Mouse (Mus musculus) liver, embryonic 14.5 days (tissue): Measurements from ENCODE around the gene Ampd1. TPM values are rescaled to one million over a fixed set of nuclear protein-coding genes. Genes with fewer than 3 reads are reported as not detected.

Experiments
- ATAC-seq: fragments of 200-750 bp; cut with Nextera tagmentation; 2 replicates; pipeline ENCODE4 v1.8.0; 2017; ENCODE audit warnings: moderate number of reproducible peaks, mild to moderate bottlenecking, moderate library complexity; ENCODE audit not compliant: insufficient read depth
- DNase-seq, 3 experiments: peaks; one replicate each; pipeline ENCODE4 v3.0.0-alpha.2; 2012 to 2013; ENCODE audit warnings: low read depth in 3 of 3, low spot score in 3 of 3
- H3K27ac ChIP-seq: fragments of 300-500 bp; sonication (generic); 2 replicates; pipeline ENCODE4 v1.5.1; 2014; ENCODE audit warnings: moderate library complexity, mild to moderate bottlenecking, control low read depth, inconsistent platforms
- H3K27me3 ChIP-seq: fragments of 300-500 bp; sonication (generic); 2 replicates; pipeline ENCODE4 v1.6.1; 2014; ENCODE audit warnings: mild to moderate bottlenecking, low read length, moderate library complexity; ENCODE audit not compliant: control insufficient read depth, insufficient read depth
- H3K36me3 ChIP-seq: fragments of 300-500 bp; sonication (generic); replicated peaks from 2 replicates; pipeline ENCODE4 v1.6.1; 2014; ENCODE audit warnings: low read depth; ENCODE audit not compliant: control insufficient read depth, insufficient read depth
- H3K4me1 ChIP-seq, 2 experiments: fragments of 200-500 bp in 1 of 2; fragments of 300-500 bp in 1 of 2; sonication (generic) in 1 of 2; replicated peaks; 2 replicates each; pipeline ENCODE4 v1.6.1; 2012 to 2014; ENCODE audit warnings: antibody characterized with exemption in 1 of 2, inconsistent platforms in 1 of 2, low read length in 1 of 2; ENCODE audit not compliant: control insufficient read depth in 2 of 2, insufficient read depth in 2 of 2
- H3K4me2 ChIP-seq: fragments of 300-500 bp; sonication (generic); 2 replicates; pipeline ENCODE4 v1.6.1; 2014; ENCODE audit warnings: low read depth, mild to moderate bottlenecking, control low read depth, moderate library complexity
- H3K4me3 ChIP-seq, 2 experiments: fragments of 200-500 bp in 1 of 2; fragments of 300-500 bp in 1 of 2; sonication (generic) in 1 of 2; 2 replicates each; pipeline ENCODE4 v1.5.1; 2012 to 2014; ENCODE audit warnings: low read depth in 2 of 2, low read length in 2 of 2, mild to moderate bottlenecking in 2 of 2, control low read depth in 1 of 2, inconsistent platforms in 1 of 2, moderate library complexity in 1 of 2; ENCODE audit not compliant: insufficient read depth in 1 of 2
- H3K9ac ChIP-seq: fragments of 300-500 bp; sonication (generic); replicated peaks from 2 replicates; pipeline ENCODE4 v1.6.1; 2014; ENCODE audit warnings: mild to moderate bottlenecking, control low read depth, moderate library complexity
- H3K9me3 ChIP-seq: fragments of 300-500 bp; sonication (generic); 2 replicates; pipeline ENCODE4 v1.6.1; 2016; ENCODE audit warnings: low read length, mixed read lengths; ENCODE audit not compliant: control insufficient read depth
- CTCF ChIP-seq: IDR thresholded peaks from 2 replicates; pipeline ENCODE4 v1.5.1; 2016; ENCODE audit warnings: antibody characterized with exemption, low read depth, control low read depth
- EP300 ChIP-seq: IDR thresholded peaks from 2 replicates; pipeline ENCODE4 v1.6.1; 2016; ENCODE audit warnings: antibody characterized with exemption, low read depth
- WGBS: fragments of 180-500 bp; shearing (Covaris S2); extraction: QIAGEN DNeasy Blood & Tissue Kit; methylation state at CpG from one replicate; pipeline ENCODE4 v1.1.7; 2014; ENCODE audit not compliant: insufficient replicate concordance; 5-methylcytosine and 5-hydroxymethylcytosine counted together
- polyA plus RNA-seq, 2 experiments: library from polyadenylated mRNA; depleted of rRNA in 1 of 2; stranded (reverse) in 1 of 2; unstranded in 1 of 2; fragments of >200 nt; fragmentation: Nextera tagmentation in 1 of 2; extraction: Ambion mirVana in 1 of 2; gene quantifications; 2 replicates each; pipeline versions ENCODE4 v1.2.1 to v1.2.3; 2012 to 2014

Ampd1 gene
- polyA plus RNA-seq, 2 experiments, result 0.06 to 0.07 TPM

GRCm38 (mm10) chr3:103123636-103124035, 49.8 kb downstream of the Ampd1 start:
- H3K4me1 ChIP-seq, result peaks cover 15 to 33% of the 10 kb centered on the region in 2 experiments
- no peaks in the 10 kb centered on the region for H3K27me3 ChIP-seq
- ATAC-seq (no peak), DNase-seq (no peak)
- no peak overlapping the region for H3K4me2 ChIP-seq
- no peak overlapping the region for H3K4me3 ChIP-seq
- H3K27ac ChIP-seq, result no peak overlapping the region
- H3K9me3 ChIP-seq, result no peaks in the 10 kb centered on the region
- no peak overlapping the region for H3K9ac ChIP-seq
- TF ChIP-seq EP300 (no peak), CTCF (no peak)
- H3K36me3 ChIP-seq, result no peaks in the 10 kb centered on the region; the same call in 1 of the 2 replicates
- WGBS, result 84% methylated on average over 3 of the region's 3 CpGs

GRCm38 (mm10) chr3:103126138-103126537, 52.3 kb downstream of the Ampd1 start:
- Histone ChIP-seq H3K9me3 (no peaks in the 10 kb centered on the region), H3K4me3 (no peak overlapping the region), H3K27me3 (no peaks in the 10 kb centered on the region), H3K27ac (no peak overlapping the region), H3K36me3 (no peaks in the 10 kb centered on the region; the same call in none of the 2 replicates), H3K9ac (no peak overlapping the region), H3K4me1 (peaks cover 33 to 46% of the 10 kb centered on the region in 2 experiments), H3K4me2 (no peak overlapping the region)
- ATAC-seq (no peak), DNase-seq (no peak)
- 89% methylated on average over 3 of the region's 3 CpGs for WGBS
- peak; percentile 42 for TF ChIP-seq CTCF
- no peak for TF ChIP-seq EP300

DNA sequence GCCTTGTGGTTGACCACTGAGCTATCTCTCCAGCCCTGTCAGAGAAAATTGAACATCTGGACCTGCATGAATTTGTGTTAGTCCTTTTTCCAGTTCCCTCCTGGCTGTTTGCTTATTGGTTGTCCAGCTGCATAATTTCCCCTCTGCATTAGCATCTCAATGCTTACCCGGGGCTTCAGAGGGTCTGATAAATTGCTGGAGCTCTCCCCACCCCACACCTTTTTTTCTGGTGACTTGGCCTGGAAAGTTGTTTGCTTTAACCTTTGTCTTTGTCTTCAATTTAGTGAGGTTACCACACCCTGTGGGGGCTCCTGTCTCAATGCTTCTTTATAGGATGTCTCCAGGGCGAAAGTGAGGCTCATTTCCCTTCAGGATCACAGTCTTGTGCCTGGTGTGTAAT, 53.4 kb downstream of the Ampd1 start:
- H3K4me2 ChIP-seq, result no peak overlapping the region
- H3K9ac ChIP-seq, result no peak overlapping the region
- no peaks in the 10 kb centered on the region for H3K27me3 ChIP-seq
- ATAC-seq, result no peak
- peaks cover 41 to 55% of the 10 kb centered on the region in 2 experiments for H3K4me1 ChIP-seq
- H3K9me3 ChIP-seq, result no peaks in the 10 kb centered on the region
- TF ChIP-seq EP300, result no peak
- no peak for TF ChIP-seq CTCF
- H3K4me3 ChIP-seq, result no peak overlapping the region
- peak overlapping the region; percentile 100 for H3K27ac ChIP-seq
- WGBS, result 59% methylated on average over 2 of the region's 2 CpGs
- peaks cover 10% of the 10 kb centered on the region for H3K36me3 ChIP-seq
- DNase-seq, result no peak

GRCm38 (mm10) chr3:103127721-103128120, 53.9 kb downstream of the Ampd1 start:
- H3K9ac ChIP-seq, result peak overlapping the region; percentile 27; the same call in 1 of the 2 replicates
- no peak for DNase-seq
- H3K27me3 ChIP-seq, result no peaks in the 10 kb centered on the region
- H3K9me3 ChIP-seq, result no peaks in the 10 kb centered on the region
- WGBS, result 80% methylated on average over 5 of the region's 5 CpGs
- TF ChIP-seq EP300 (no peak), CTCF (no peak)
- H3K4me2 ChIP-seq, result no peak overlapping the region; the same call in 1 of the 2 replicates
- H3K4me1 ChIP-seq, result peaks cover 41 to 60% of the 10 kb centered on the region in 2 experiments
- peaks cover 15% of the 10 kb centered on the region for H3K36me3 ChIP-seq
- H3K4me3 ChIP-seq, result no peak overlapping the region
- ATAC-seq, result no peak
- peak overlapping the region; percentile 100 for H3K27ac ChIP-seq

GRCm38 (mm10) chr3:103128251-103128650, 54.4 kb downstream of the Ampd1 start:
- H3K9ac ChIP-seq, result peak overlapping the region; percentile 87
- 56% methylated on average over 4 of the region's 4 CpGs for WGBS
- TF ChIP-seq EP300, result no peak
- TF ChIP-seq CTCF, result no peak
- peaks cover 17% of the 10 kb centered on the region for H3K36me3 ChIP-seq
- peak overlapping the region; percentile 87 for H3K4me2 ChIP-seq
- H3K4me1 ChIP-seq, result peaks cover 41 to 60% of the 10 kb centered on the region in 2 experiments
- ATAC-seq (no peak), DNase-seq (no peak)
- H3K27me3 ChIP-seq, result no peaks in the 10 kb centered on the region
- H3K27ac ChIP-seq, result peak overlapping the region; percentile 100
- H3K9me3 ChIP-seq, result no peaks in the 10 kb centered on the region
- no peak overlapping the region for H3K4me3 ChIP-seq
